Mouse (Mus musculus) heart, embryonic 10.5 days (tissue): ENCODE measurements around the gene Cops6. TPM values are rescaled to one million over a fixed set of nuclear protein-coding genes. Genes with fewer than 3 reads are reported as not detected.

Source experiments
- DNase-seq: peaks from one replicate; pipeline ENCODE4 v3.0.0-alpha.2; 2017; ENCODE audit warnings: low spot score
- H3K27ac ChIP-seq: fragments of 300-500 bp; sonication (generic); 2 replicates; pipeline ENCODE4 v1.5.1; 2016; ENCODE audit warnings: mild to moderate bottlenecking
- H3K27me3 ChIP-seq: fragments of 300-500 bp; sonication (generic); 2 replicates; pipeline ENCODE4 v1.6.1; 2016; ENCODE audit warnings: mild to moderate bottlenecking; ENCODE audit not compliant: poor library complexity, insufficient read depth, severe bottlenecking
- H3K36me3 ChIP-seq: fragments of 300-500 bp; sonication (generic); 2 replicates; pipeline ENCODE4 v1.6.1; 2016; ENCODE audit warnings: mild to moderate bottlenecking, moderate library complexity
- H3K4me1 ChIP-seq: fragments of 300-500 bp; sonication (generic); 2 replicates; pipeline ENCODE4 v1.6.1; 2016; ENCODE audit warnings: mild to moderate bottlenecking
- H3K4me3 ChIP-seq: fragments of 300-500 bp; sonication (generic); 2 replicates; pipeline ENCODE4 v1.5.1; 2016; ENCODE audit warnings: mild to moderate bottlenecking, moderate library complexity
- H3K9me3 ChIP-seq: fragments of 300-500 bp; sonication (generic); 2 replicates; pipeline ENCODE4 v1.6.1; 2016; ENCODE audit warnings: mild to moderate bottlenecking, moderate library complexity
- WGBS: fragments of 180-500 bp; shearing (Covaris S2); methylation state at CpG from one replicate; pipeline ENCODE4 v1.1.7; 2016; 5-methylcytosine and 5-hydroxymethylcytosine counted together
- polyA plus RNA-seq: library from polyadenylated mRNA; unstranded; fragments of >200 nt; fragmentation: Nextera tagmentation; extraction: Ambion mirVana; gene quantifications from 2 replicates; pipeline ENCODE4 v1.2.1, GENCODE M21; 2016

The Cops6 gene
- 366 and 394 TPM in 2 replicates for polyA plus RNA-seq

DNA sequence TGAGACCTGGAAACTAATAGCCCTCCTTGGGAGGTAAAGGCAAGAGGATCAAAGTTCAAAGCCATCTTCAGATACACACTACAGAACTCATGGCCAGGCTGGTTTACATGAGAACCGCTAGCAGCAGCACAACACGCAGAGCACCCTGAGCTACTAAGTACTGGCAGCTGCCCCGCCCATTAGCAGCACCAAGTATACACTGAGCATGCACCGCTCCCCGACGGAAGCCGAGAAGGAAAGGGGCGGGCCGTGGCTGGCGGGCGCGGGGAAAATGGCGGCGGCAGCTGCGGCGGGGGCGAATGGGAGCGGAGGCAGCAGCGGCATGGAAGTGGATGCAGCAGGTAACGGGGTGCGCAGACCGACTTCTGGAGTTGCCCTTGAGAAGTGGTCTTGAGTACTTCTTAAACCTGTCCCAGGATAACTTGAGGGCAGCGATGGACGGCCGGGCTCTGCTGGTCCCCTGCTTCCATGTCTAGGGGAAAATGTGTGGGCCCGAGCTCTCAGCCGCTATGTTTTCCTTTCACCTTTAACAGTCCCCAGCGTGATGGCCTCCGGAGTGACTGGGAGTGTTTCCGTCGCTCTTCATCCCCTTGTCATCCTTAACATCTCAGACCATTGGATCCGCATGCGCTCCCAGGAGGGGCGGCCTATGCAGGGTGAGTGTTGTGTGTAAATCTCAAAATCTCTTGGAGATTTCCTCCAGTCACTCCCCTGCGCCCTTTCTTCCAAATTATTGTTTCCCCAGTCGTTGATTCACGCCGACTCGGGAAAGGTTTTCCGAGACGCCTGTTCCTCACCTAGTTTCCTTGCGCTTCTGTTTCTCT lies at the start of gene Cops6:
Gene Cops6, plus strand, starts transcription at position 230 of the 824 bp plus-strand sequence.
- peaks cover 11% of the 10 kb centered on the region for H3K4me1 ChIP-seq
- H3K36me3 ChIP-seq: peaks cover 39% of the 10 kb centered on the region
- H3K9me3 ChIP-seq: no peaks in the 10 kb centered on the region
- peak within 1 kb of the TSS; percentile 90 for H3K27ac ChIP-seq
- H3K27me3 ChIP-seq: no peaks in the 10 kb centered on the region
- DNase-seq: peak; percentile 97
- H3K4me3 ChIP-seq: peak within 1 kb of the TSS; percentile 76
- WGBS: under 1% methylated on average over 42 of the region's 42 CpGs

DNA sequence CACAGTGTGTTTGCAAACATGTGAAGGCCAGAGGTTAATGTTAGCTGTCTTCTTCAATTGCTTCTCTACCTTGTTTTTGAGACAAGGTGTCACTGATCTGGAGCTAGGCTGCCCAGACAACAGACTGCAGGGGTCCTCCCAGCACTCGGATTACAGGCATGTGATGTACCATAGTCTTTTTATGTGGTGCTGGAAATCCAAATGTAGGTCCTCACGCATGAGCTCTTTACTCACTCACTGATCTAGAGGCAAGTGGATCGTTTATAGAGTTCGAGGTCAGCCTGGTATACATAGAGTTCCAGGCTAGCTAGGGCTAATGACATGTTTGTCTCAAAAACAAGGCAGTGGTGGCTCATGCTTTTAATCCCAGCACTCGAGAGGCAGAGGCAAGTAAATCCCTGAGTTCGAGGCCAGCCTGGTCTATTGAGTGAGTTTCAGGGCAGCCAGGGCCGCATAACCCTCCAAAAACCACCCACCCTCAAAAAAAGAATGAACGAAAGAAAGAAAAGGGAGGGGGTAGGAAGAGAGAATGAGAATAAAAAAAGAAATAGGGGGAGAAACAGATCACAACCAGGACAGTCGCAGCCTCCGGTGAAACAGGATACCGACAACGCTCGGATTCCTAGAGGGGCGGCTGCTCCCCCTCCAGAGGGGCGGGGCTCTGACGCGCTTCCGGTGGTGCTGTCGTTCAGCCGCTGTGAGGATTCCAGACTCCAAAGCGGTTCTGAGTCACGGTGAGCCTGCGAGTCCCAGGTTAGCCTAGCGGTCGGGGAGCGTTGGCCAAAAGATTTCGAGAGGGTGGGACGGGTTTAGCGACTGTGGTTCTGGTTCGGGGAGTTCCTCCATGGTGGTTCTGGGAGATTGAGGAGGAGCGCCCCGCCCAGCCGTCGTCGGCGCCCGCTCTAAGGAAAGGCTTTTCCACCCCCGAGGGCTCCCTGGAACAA lies 44.3 kb upstream of the Cops6 start, which contains the start of gene Zscan21:
Gene Zscan21, plus strand, starts transcription at position 649 of the 944 bp plus-strand sequence.
- DNase-seq: peak; percentile 93

DNA sequence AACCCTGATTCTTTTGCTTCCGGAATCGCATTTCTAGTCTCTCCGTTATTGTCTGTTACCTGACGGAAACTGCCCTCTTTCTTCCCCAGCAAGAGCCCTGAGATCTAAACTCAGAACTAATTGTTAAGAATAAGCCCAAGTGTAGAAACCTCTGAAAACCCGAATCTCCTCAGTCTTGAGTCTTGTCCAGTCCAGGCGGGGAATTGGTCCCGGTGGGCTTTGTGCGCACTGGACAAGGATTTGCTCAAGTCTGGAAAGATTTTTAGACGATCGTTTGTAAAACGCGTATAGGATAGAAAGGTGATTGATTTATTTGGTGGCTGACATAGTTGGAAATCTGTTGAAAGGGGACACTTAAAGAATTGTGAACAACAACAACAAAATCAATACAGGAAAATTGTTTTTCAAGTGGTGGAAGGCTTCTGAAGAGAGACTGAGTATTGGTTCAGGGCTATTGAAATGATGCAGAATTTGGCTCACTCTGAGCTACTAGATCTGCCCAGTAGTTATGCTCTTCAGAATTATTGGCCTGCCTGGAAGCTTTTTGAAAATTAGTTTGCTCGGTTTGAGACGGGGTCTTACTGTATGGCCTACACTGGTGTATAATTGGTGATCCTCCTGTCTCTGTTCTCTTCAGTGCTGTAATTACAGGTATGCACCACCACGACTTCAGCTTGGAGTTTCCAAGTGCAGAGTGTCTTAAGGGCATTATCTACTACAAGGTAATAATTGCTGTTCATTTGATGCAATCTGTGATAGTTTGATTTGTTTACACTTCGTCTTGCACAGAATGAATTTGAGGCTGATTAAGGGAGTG lies 43.5 kb upstream of the Cops6 start:
- 11% methylated on average over 16 of the region's 16 CpGs for WGBS
- Histone ChIP-seq H3K4me3 (peak overlapping the region; percentile 78), H3K27ac (peak overlapping the region; percentile 95), H3K4me1 (peaks cover 11% of the 10 kb centered on the region), H3K27me3 (no peaks in the 10 kb centered on the region), H3K36me3 (peaks cover 22% of the 10 kb centered on the region), H3K9me3 (no peaks in the 10 kb centered on the region)
- no peak for DNase-seq

More for the DNA sequence above, 44.3 kb upstream of the Cops6 start, which contains the start of gene Zscan21:
- Histone ChIP-seq H3K4me1 (peaks cover 11% of the 10 kb centered on the region), H3K4me3 (peak within 1 kb of the TSS; percentile 78), H3K9me3 (no peaks in the 10 kb centered on the region), H3K27me3 (no peaks in the 10 kb centered on the region), H3K27ac (peak within 1 kb of the TSS; percentile 95), H3K36me3 (peaks cover 17% of the 10 kb centered on the region)
- WGBS: 6% methylated on average over 38 of the region's 38 CpGs

DNA sequence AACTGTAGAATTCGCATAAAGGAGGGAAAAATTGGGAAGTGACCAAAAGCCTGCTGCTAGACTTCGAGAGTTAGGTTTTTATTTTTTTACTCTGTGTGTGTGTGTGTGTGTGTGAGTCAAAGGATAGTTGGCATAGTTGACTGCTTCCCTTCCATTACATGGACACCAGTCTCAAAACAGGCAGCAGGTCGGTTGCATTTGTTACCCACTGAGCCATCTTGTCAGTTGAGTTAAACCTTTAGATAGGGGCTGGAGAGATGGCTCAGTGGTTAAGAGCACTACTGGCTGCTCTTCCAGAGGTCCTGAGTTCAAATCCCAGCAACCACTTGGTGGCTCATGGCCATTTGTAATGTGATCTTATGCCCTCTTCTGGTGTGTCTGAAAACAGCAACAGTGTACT lies 42.8 kb upstream of the Cops6 start:
- peaks cover 27% of the 10 kb centered on the region for H3K36me3 ChIP-seq
- WGBS: 90% methylated on average over 3 of the region's 3 CpGs
- DNase-seq: no peak
- peaks cover 11% of the 10 kb centered on the region for H3K4me1 ChIP-seq
- H3K27ac ChIP-seq: peak overlapping the region; percentile 95; the same call in 1 of the 2 replicates
- H3K27me3 ChIP-seq: no peaks in the 10 kb centered on the region
- peak overlapping the region; percentile 78 for H3K4me3 ChIP-seq
- H3K9me3 ChIP-seq: no peaks in the 10 kb centered on the region

DNA sequence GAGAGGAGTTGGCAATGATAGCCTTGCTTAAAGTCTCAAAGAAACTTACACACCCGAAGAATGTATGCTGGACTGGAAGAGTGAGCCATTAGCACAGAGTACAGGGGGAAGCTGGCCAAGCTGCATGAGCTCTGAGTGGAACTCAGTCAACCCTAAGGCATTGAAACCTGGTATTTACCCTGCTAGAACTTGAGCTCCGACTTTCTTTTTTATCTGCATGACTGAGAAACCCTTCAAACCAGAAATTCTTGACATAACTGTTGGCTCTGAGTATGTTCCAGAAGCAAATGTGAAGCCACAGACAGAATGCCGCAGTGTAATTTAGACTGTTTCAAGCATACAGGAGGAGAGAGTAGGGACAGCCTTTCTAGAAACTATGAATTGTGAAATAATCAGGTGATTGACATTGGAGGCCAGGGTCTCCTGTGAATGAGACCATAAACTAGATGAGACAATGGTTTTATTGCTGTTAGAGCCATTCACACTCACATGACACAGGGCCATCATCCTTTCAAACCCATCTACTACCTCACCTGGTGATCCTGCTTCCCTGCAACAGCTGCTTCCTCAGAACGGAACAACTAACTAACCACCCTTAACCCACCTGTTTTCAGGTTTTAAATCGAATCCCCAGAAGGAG lies 28.3 kb upstream of the Cops6 start:
- no peak for DNase-seq
- Histone ChIP-seq H3K27me3 (no peaks in the 10 kb centered on the region), H3K9me3 (no peaks in the 10 kb centered on the region)

DNA sequence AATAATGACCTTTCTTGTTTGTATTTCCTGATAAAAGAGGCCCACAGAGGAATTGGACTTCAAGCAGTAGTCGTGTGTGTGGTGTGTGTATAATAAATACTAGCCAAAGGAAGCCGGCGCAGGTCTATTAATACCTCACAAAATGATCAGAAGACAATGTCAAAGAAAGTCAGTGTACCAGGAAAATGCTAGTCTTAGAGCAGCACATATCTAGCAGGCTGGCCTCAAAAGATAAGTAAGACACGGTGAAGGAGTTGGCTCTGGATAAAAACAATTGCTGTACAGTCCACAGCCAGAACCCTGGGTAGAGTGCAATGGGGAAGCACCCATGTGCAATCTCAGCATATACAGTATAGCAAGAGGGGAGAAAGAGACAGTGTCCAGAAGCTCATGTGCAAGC lies 23.6 kb upstream of the Cops6 start:
- Histone ChIP-seq H3K27ac (no peak overlapping the region), H3K9me3 (no peaks in the 10 kb centered on the region), H3K4me1 (no peaks in the 10 kb centered on the region), H3K4me3 (no peak overlapping the region), H3K27me3 (no peaks in the 10 kb centered on the region), H3K36me3 (peaks cover 34% of the 10 kb centered on the region)
- no peak for DNase-seq
- WGBS: 65% methylated on average over 4 of the region's 4 CpGs

More for the DNA sequence above, 28.3 kb upstream of the Cops6 start:
- Histone ChIP-seq H3K36me3 (peaks cover 76% of the 10 kb centered on the region), H3K27ac (no peak overlapping the region), H3K4me3 (no peak overlapping the region), H3K4me1 (no peaks in the 10 kb centered on the region)
- WGBS: 87% methylated on average over 5 of the region's 5 CpGs

DNA sequence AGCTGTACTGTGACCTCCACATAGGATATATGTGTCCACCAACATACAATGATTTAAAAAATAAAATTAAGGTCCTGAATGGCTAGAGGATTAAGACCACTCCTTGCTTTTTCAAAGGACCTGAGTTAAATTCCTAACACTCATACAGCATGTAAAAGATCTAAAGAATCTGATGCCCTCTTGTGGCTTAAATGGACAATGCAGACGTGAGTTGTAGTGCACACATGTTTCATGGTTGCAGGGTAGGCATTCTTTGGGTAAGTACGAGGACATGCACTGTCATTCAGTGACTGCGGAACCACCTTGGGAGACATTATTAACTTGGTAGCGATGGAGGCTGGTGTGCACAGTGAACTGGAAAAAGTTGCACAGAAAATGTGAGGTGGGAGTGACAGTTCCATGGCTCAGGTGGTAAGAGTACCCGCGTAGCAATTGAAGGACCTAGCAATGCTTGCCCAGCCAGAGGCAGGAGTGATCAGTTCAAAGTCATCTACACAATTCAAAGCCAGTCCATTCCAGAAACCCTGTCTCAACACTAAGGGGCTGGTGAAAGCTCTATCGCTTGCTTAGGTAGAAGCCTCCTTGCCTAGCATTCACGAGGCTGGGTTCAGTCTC lies 22.8 kb upstream of the Cops6 start:
- no peaks in the 10 kb centered on the region for H3K9me3 ChIP-seq
- WGBS: 60% methylated on average over 8 of the region's 8 CpGs
- peaks cover 32% of the 10 kb centered on the region for H3K36me3 ChIP-seq
- H3K4me3 ChIP-seq: no peak overlapping the region
- H3K27me3 ChIP-seq: no peaks in the 10 kb centered on the region
- H3K27ac ChIP-seq: no peak overlapping the region
- H3K4me1 ChIP-seq: no peaks in the 10 kb centered on the region
- no peak for DNase-seq

DNA sequence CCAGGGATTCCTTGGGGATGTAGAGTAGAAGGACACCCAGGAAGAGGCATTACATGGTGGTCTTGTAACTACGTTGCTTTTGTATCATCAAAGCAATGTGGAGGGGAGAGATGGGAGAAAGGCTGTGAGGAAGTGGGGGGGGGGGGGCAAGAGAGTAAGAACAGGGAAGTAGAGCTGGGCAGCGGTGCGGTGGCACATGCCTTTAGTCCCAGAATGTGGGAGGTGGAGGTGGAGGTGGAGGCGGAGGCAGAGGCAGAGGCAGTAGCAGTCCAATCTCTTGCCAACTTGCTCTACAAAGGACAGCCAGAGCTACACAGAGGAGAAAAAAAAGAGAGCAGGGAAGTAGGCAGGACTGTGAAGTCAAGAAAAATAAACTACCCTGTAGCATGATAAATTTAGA lies 22.3 kb upstream of the Cops6 start:
- DNase-seq: no peak
- Histone ChIP-seq H3K27me3 (no peaks in the 10 kb centered on the region), H3K36me3 (peaks cover 32% of the 10 kb centered on the region), H3K27ac (no peak overlapping the region), H3K4me3 (no peak overlapping the region), H3K9me3 (no peaks in the 10 kb centered on the region), H3K4me1 (no peaks in the 10 kb centered on the region)
- WGBS: 81% methylated on average over 4 of the region's 4 CpGs

DNA sequence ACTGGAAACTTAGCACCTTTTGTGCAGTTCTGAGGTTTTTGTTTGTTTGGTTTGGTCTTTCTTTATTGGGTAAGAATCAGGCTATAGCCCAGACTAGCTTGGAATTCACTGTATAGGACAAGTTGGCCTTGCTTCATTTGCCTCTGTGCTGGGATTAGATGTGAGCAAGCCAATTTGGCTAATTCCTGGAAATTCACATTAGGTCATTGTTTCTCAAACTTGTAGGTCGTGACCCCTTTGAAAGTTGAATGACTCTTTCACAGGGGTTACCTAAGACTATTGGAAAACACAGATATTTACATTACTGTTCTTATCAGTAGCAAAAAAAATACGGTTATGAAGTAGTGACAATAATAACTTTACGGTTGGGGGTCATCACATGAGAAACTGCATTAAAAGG lies 6.5 kb upstream of the Cops6 start:
- DNase-seq: no peak
- Histone ChIP-seq H3K27me3 (no peaks in the 10 kb centered on the region), H3K9me3 (no peaks in the 10 kb centered on the region), H3K36me3 (peaks cover 30% of the 10 kb centered on the region), H3K4me1 (no peaks in the 10 kb centered on the region), H3K27ac (peak overlapping the region; percentile 96; the same call in 1 of the 2 replicates), H3K4me3 (peak overlapping the region; percentile 83)
- WGBS: 76% methylated on average over 3 of the region's 3 CpGs

DNA sequence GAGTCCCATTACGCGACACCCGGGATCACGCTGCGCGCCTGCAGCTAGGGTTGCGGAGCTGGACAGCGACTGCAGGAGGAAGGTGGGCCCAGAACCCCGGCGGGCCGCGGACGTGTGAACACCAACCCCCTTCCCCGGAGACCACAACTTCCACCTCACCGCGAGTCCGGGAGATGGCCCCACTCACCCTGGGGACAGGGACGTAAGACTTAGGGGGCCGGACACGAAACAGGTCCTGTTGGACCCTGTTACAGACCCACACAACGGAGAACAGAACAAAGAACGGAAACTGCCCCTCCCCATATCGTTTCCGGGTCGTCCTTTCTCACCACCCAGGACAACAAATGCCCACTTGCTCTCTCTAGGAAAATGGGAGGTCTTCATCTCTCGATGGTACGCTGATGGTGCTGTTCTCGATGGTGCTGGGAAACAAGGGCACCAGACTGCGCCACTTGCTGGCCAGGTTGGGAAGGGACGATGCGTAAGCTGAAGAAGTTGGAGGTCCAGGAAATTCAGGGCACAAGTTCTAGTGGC lies 5.4 kb upstream of the Cops6 start, which contains the start of gene Zfp113:
Gene Zfp113, minus strand, starts transcription at position 302 of the 534 bp plus-strand sequence.
- Histone ChIP-seq H3K27me3 (no peaks in the 10 kb centered on the region), H3K4me3 (peak within 1 kb of the TSS; percentile 83), H3K36me3 (peaks cover 25% of the 10 kb centered on the region), H3K27ac (peak within 1 kb of the TSS; percentile 96), H3K4me1 (no peaks in the 10 kb centered on the region), H3K9me3 (no peaks in the 10 kb centered on the region)
- under 1% methylated on average over 31 of the region's 31 CpGs for WGBS
- peak; percentile 96 for DNase-seq

DNA sequence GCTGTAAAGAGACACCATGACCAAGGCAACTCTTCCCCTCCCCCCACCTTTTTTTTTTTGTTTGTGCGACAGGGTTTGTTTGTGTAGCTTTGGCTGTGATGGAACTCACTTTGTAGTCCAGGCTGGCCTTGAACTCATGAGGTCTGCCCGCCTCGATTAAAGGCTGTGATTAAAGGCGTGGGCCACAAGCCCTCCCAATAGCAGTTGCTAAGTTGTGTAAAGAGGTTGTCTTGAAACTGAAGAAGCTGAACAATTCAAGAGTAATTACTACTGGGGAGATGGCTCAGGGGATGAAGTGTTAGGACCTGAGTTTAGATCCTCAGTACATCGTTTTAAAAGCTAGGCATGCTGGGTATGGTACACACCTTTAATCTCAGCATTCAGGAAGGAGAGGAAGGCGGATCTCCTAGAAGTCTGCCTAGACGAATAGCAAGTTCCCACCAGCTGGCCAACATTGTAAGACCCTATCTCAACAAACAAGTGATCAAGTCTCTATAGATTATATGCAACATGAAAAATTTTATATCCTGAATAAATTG lies 578 bp upstream of the Cops6 start:
- Histone ChIP-seq H3K9me3 (no peaks in the 10 kb centered on the region), H3K27ac (peak overlapping the region; percentile 90), H3K27me3 (no peaks in the 10 kb centered on the region), H3K4me3 (peak overlapping the region; percentile 76), H3K4me1 (peaks cover 7% of the 10 kb centered on the region), H3K36me3 (peaks cover 31% of the 10 kb centered on the region)
- 73% methylated on average over 7 of the region's 7 CpGs for WGBS
- no peak for DNase-seq
